Mouse (Mus musculus): ENCODE data around the gene Plvap. TPM values are rescaled to one million over a fixed set of nuclear protein-coding genes. Genes with fewer than 3 reads are reported as not detected.

The Plvap gene
- total RNA-seq (2014; rRNA removed) (2.2 and 4.0 TPM in 2 replicates), polyA plus RNA-seq (2015; fragmentation: Nextera tagmentation; extraction: Ambion mirVana) (6.9 and 8.7 TPM in 2 replicates)

GRCm38 (mm10) chr8:71511644-71512043 lies at the start of gene Plvap:
Gene Plvap, minus strand, starts transcription at chr8:71511752.
- no peak within 1 kb of the TSS for H3K4me2 ChIP-seq (ENCODE audit: low read depth)
- no peak within 1 kb of the TSS for H3K4me3 ChIP-seq (ENCODE audit: low read depth, low read length)
- 77% methylated on average over 14 of the region's 14 CpGs for WGBS

GRCm38 (mm10) chr8:71560765-71561164 lies 49.2 kb upstream of the Plvap start:
- Histone ChIP-seq H3K27me3 (ENCODE audit: insufficient read depth, low read length) (peaks cover 62% of the 10 kb centered on the region), H3K4me1 (ENCODE audit: insufficient read depth) (no peaks in the 10 kb centered on the region), H3K27ac (ENCODE audit: low read depth, low read length) (no peak overlapping the region), H3K4me2 (ENCODE audit: low read depth) (no peak overlapping the region), H3K4me3 (ENCODE audit: low read depth, low read length) (no peak overlapping the region), H3K9me3 (ENCODE audit: low read length) (no peaks in the 10 kb centered on the region), H3K9ac (no peak overlapping the region), H3K36me3 (ENCODE audit: insufficient read depth) (no peaks in the 10 kb centered on the region)
- TF ChIP-seq CTCF (IDR thresholded peaks at IDR 0.05; ENCODE audit: low read depth): no peak
- DNase-seq (no peak), ATAC-seq (no peak)
- 83% methylated on average over 5 of the region's 5 CpGs for WGBS

More at GRCm38 (mm10) chr8:71511644-71512043, at the start of gene Plvap:
- H3K27ac ChIP-seq (ENCODE audit: low read depth, low read length): no peak within 1 kb of the TSS
- no peaks in the 10 kb centered on the region for H3K4me1 ChIP-seq (ENCODE audit: insufficient read depth)
- H3K36me3 ChIP-seq (ENCODE audit: insufficient read depth): no peaks in the 10 kb centered on the region
- no peak within 1 kb of the TSS for H3K9ac ChIP-seq
- H3K27me3 ChIP-seq (ENCODE audit: insufficient read depth, low read length): peaks cover 20% of the 10 kb centered on the region
- ATAC-seq: no peak
- no peak for TF ChIP-seq CTCF (IDR thresholded peaks at IDR 0.05; ENCODE audit: low read depth)
- no peaks in the 10 kb centered on the region for H3K9me3 ChIP-seq (ENCODE audit: low read length)
- no peak for DNase-seq

- no peak for ATAC-seq
- WGBS: 83% methylated on average over 3 of the region's 3 CpGs
- H3K27me3 ChIP-seq (ENCODE audit: insufficient read depth, low read length): peaks cover 62% of the 10 kb centered on the region
Measured at GRCm38 (mm10) chr8:71560071-71560470, 48.5 kb upstream of the Plvap start.

GRCm38 (mm10) chr8:71558958-71559690 lies 47.6 kb upstream of the Plvap start:
- ATAC-seq (no peak), DNase-seq (no peak)
- H3K4me2 ChIP-seq (ENCODE audit: low read depth): peak overlapping the region; percentile 41
- no peaks in the 10 kb centered on the region for H3K4me1 ChIP-seq (ENCODE audit: insufficient read depth)
- WGBS: 3% methylated on average over 24 of the region's 24 CpGs
- TF ChIP-seq CTCF (IDR thresholded peaks at IDR 0.05; ENCODE audit: low read depth): no peak
- no peaks in the 10 kb centered on the region for H3K36me3 ChIP-seq (ENCODE audit: insufficient read depth)
- peak overlapping the region; percentile 22 for H3K4me3 ChIP-seq (ENCODE audit: low read depth, low read length)
- no peak overlapping the region for H3K27ac ChIP-seq (ENCODE audit: low read depth, low read length)
- H3K9me3 ChIP-seq (ENCODE audit: low read length): no peaks in the 10 kb centered on the region
- no peak overlapping the region for H3K9ac ChIP-seq
- peaks cover 62% of the 10 kb centered on the region for H3K27me3 ChIP-seq (ENCODE audit: insufficient read depth, low read length)

More at GRCm38 (mm10) chr8:71560071-71560470, 48.5 kb upstream of the Plvap start:
- H3K9me3 ChIP-seq (ENCODE audit: low read length): no peaks in the 10 kb centered on the region
- H3K9ac ChIP-seq: no peak overlapping the region
- no peak overlapping the region for H3K4me3 ChIP-seq (ENCODE audit: low read depth, low read length)
- TF ChIP-seq CTCF (IDR thresholded peaks at IDR 0.05; ENCODE audit: low read depth): no peak
- H3K36me3 ChIP-seq (ENCODE audit: insufficient read depth): no peaks in the 10 kb centered on the region
- H3K27ac ChIP-seq (ENCODE audit: low read depth, low read length): no peak overlapping the region
- H3K4me2 ChIP-seq (ENCODE audit: low read depth): no peak overlapping the region
- H3K4me1 ChIP-seq (ENCODE audit: insufficient read depth): no peaks in the 10 kb centered on the region
- DNase-seq: no peak

DNA sequence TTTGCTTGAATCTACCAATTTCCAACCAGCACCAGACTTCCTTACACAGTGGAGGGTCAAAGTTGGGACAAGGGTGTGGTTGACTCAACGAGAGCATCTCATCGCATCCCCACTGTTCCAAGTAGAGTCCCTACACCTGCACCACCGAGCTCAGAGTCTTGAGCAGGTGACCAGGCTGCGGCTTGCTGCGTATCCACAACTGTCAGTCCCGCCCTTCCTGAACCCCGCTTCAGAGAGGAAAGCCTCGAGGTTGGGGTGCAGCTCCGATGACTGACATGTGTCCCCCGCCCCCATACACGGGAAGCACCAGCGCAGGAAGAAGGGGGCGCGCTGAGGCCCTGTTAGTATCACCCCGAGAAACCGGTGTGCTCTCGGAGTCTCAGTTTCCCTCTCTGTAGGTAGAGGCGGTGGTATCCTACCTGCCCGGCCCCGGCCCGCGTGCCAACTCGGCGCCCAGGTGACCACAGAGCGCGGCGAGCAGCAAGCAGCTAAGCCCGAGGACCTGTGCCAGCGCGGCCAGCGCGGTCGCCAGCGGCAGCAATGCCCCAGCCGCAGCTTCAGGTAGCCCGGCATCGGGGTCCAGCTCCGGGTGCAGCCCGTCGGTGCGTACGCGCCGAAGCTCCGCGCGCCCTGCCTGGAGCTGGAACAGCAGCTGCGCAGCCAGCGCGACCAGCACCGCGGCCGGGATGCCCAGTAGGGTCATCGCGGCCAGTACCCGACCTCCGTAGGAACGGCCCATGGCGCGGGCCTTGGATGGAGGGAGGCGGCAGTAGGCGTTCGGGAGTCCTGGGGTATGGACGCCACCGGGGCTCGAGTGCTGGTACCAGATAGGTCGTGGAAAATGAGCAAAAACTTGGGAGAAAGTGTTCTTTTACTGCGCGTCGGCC lies 46.8 kb upstream of the Plvap start, which contains the start of gene Tmem221:
TSS of gene Tmem221 (minus strand) at position 801 of the 887 bp plus-strand sequence.
- Histone ChIP-seq H3K27me3 (ENCODE audit: insufficient read depth, low read length) (peaks cover 62% of the 10 kb centered on the region), H3K36me3 (ENCODE audit: insufficient read depth) (no peaks in the 10 kb centered on the region), H3K4me3 (ENCODE audit: low read depth, low read length) (peak within 1 kb of the TSS; percentile 22), H3K9me3 (ENCODE audit: low read length) (no peaks in the 10 kb centered on the region), H3K27ac (ENCODE audit: low read depth, low read length) (no peak within 1 kb of the TSS), H3K4me1 (ENCODE audit: insufficient read depth) (no peaks in the 10 kb centered on the region), H3K4me2 (ENCODE audit: low read depth) (peak within 1 kb of the TSS; percentile 41), H3K9ac (no peak within 1 kb of the TSS)
- no peak for DNase-seq
- no peak for TF ChIP-seq CTCF (IDR thresholded peaks at IDR 0.05; ENCODE audit: low read depth)
- ATAC-seq: no peak
- 6% methylated on average over 70 of the region's 70 CpGs for WGBS

- Histone ChIP-seq H3K27ac (ENCODE audit: low read depth, low read length) (no peak overlapping the region), H3K36me3 (ENCODE audit: insufficient read depth) (no peaks in the 10 kb centered on the region), H3K9me3 (ENCODE audit: low read length) (no peaks in the 10 kb centered on the region), H3K27me3 (ENCODE audit: insufficient read depth, low read length) (peaks cover 35% of the 10 kb centered on the region), H3K4me2 (ENCODE audit: low read depth) (no peak overlapping the region), H3K4me1 (ENCODE audit: insufficient read depth) (no peaks in the 10 kb centered on the region), H3K4me3 (ENCODE audit: low read depth, low read length) (no peak overlapping the region), H3K9ac (no peak overlapping the region)
- 93% methylated on average over 2 of the region's 2 CpGs for WGBS
- DNase-seq (no peak), ATAC-seq (no peak)
- TF ChIP-seq CTCF (IDR thresholded peaks at IDR 0.05; ENCODE audit: low read depth): no peak
Measured at GRCm38 (mm10) chr8:71554644-71555043, 43.1 kb upstream of the Plvap start.

Data from forebrain, postnatal 0 days (tissue).